Mouse (Mus musculus): ENCODE results near the gene Pde4d. TPM values are rescaled to one million over a fixed set of nuclear protein-coding genes. Genes with fewer than 3 reads are reported as not detected.

The Pde4d gene
- polyA plus RNA-seq, 1 experiment from 2014 or later, result 14.8 TPM

GRCm38 (mm10) chr13:109908386-109908785, 1458.6 kb downstream of the Pde4d start:
- H3K4me2 ChIP-seq (replicated peaks; ENCODE audit: low read depth, low read length), result no peak overlapping the region
- H3K36me3 ChIP-seq (ENCODE audit: control insufficient read depth, insufficient read depth, low read length), result no peaks in the 10 kb centered on the region
- no peaks in the 10 kb centered on the region for H3K9me3 ChIP-seq (ENCODE audit: control insufficient read depth, low read length)
- H3K9ac ChIP-seq (ENCODE audit: low read depth, low read length), result no peak overlapping the region
- no peaks in the 10 kb centered on the region for H3K4me1 ChIP-seq (ENCODE audit: control insufficient read depth, insufficient read depth, low read length)
- ATAC-seq (ENCODE audit: low FRiP score, low TSS enrichment), result no peak
- H3K27me3 ChIP-seq (ENCODE audit: control insufficient read depth, insufficient read depth, low read length), result no peaks in the 10 kb centered on the region
- no peak overlapping the region for H3K27ac ChIP-seq (ENCODE audit: low read depth, low read length)
- 69% methylated on average over 3 of the region's 3 CpGs for WGBS
- no peak overlapping the region for H3K4me3 ChIP-seq (ENCODE audit: low read length)

- Histone ChIP-seq H3K4me1 (ENCODE audit: control insufficient read depth, insufficient read depth, low read length) (no peaks in the 10 kb centered on the region), H3K9me3 (ENCODE audit: control insufficient read depth, low read length) (no peaks in the 10 kb centered on the region), H3K27ac (ENCODE audit: low read depth, low read length) (no peak overlapping the region), H3K27me3 (ENCODE audit: control insufficient read depth, insufficient read depth, low read length) (no peaks in the 10 kb centered on the region), H3K9ac (ENCODE audit: low read depth, low read length) (no peak overlapping the region), H3K4me3 (ENCODE audit: low read length) (no peak overlapping the region), H3K36me3 (ENCODE audit: control insufficient read depth, insufficient read depth, low read length) (no peaks in the 10 kb centered on the region), H3K4me2 (replicated peaks; ENCODE audit: low read depth, low read length) (no peak overlapping the region)
- ATAC-seq (ENCODE audit: low FRiP score, low TSS enrichment), result no peak
- 74% methylated on average over 8 of the region's 8 CpGs for WGBS
Measured at GRCm38 (mm10) chr13:109909111-109909510, 1459.4 kb downstream of the Pde4d start.

- no peak overlapping the region for H3K4me3 ChIP-seq (ENCODE audit: low read length)
Measured at GRCm38 (mm10) chr13:109910915-109911314, 1461.2 kb downstream of the Pde4d start.

GRCm38 (mm10) chr13:109912635-109913034, 1462.9 kb downstream of the Pde4d start:
- H3K4me1 ChIP-seq (ENCODE audit: control insufficient read depth, insufficient read depth, low read length), result peaks cover 9% of the 10 kb centered on the region
- no peak for ATAC-seq (ENCODE audit: low FRiP score, low TSS enrichment)

More at GRCm38 (mm10) chr13:109910915-109911314, 1461.2 kb downstream of the Pde4d start:
- H3K4me1 ChIP-seq (ENCODE audit: control insufficient read depth, insufficient read depth, low read length), result peaks cover 7% of the 10 kb centered on the region
- H3K27ac ChIP-seq (ENCODE audit: low read depth, low read length), result no peak overlapping the region
- H3K27me3 ChIP-seq (ENCODE audit: control insufficient read depth, insufficient read depth, low read length), result no peaks in the 10 kb centered on the region
- H3K4me2 ChIP-seq (replicated peaks; ENCODE audit: low read depth, low read length), result no peak overlapping the region
- 89% methylated on average over 8 of the region's 8 CpGs for WGBS
- no peaks in the 10 kb centered on the region for H3K9me3 ChIP-seq (ENCODE audit: control insufficient read depth, low read length)
- H3K9ac ChIP-seq (ENCODE audit: low read depth, low read length), result no peak overlapping the region
- H3K36me3 ChIP-seq (ENCODE audit: control insufficient read depth, insufficient read depth, low read length), result no peaks in the 10 kb centered on the region
- ATAC-seq (ENCODE audit: low FRiP score, low TSS enrichment), result no peak

GRCm38 (mm10) chr13:109914246-109914645, 1464.5 kb downstream of the Pde4d start:
- no peak overlapping the region for H3K27ac ChIP-seq (ENCODE audit: low read depth, low read length)
- no peak overlapping the region for H3K4me2 ChIP-seq (replicated peaks; ENCODE audit: low read depth, low read length)
- H3K4me3 ChIP-seq (ENCODE audit: low read length), result no peak overlapping the region
- WGBS, result 73% methylated on average over 13 of the region's 13 CpGs
- no peak for ATAC-seq (ENCODE audit: low FRiP score, low TSS enrichment)
- H3K27me3 ChIP-seq (ENCODE audit: control insufficient read depth, insufficient read depth, low read length), result no peaks in the 10 kb centered on the region
- H3K9ac ChIP-seq (ENCODE audit: low read depth, low read length), result no peak overlapping the region
- no peaks in the 10 kb centered on the region for H3K36me3 ChIP-seq (ENCODE audit: control insufficient read depth, insufficient read depth, low read length)
- H3K9me3 ChIP-seq (ENCODE audit: control insufficient read depth, low read length), result no peaks in the 10 kb centered on the region
- H3K4me1 ChIP-seq (ENCODE audit: control insufficient read depth, insufficient read depth, low read length), result peaks cover 9% of the 10 kb centered on the region

More at GRCm38 (mm10) chr13:109912635-109913034, 1462.9 kb downstream of the Pde4d start:
- no peaks in the 10 kb centered on the region for H3K9me3 ChIP-seq (ENCODE audit: control insufficient read depth, low read length)
- 84% methylated on average over 4 of the region's 4 CpGs for WGBS
- H3K36me3 ChIP-seq (ENCODE audit: control insufficient read depth, insufficient read depth, low read length), result no peaks in the 10 kb centered on the region
- no peak overlapping the region for H3K4me3 ChIP-seq (ENCODE audit: low read length)
- no peak overlapping the region for H3K27ac ChIP-seq (ENCODE audit: low read depth, low read length)
- H3K4me2 ChIP-seq (replicated peaks; ENCODE audit: low read depth, low read length), result no peak overlapping the region
- no peak overlapping the region for H3K9ac ChIP-seq (ENCODE audit: low read depth, low read length)
- no peaks in the 10 kb centered on the region for H3K27me3 ChIP-seq (ENCODE audit: control insufficient read depth, insufficient read depth, low read length)

- no peak overlapping the region for H3K4me2 ChIP-seq (replicated peaks; ENCODE audit: low read depth, low read length)
- H3K27me3 ChIP-seq (ENCODE audit: control insufficient read depth, insufficient read depth, low read length), result no peaks in the 10 kb centered on the region
- H3K9me3 ChIP-seq (ENCODE audit: control insufficient read depth, low read length), result no peaks in the 10 kb centered on the region
- 2% methylated on average over 5 of the region's 5 CpGs for WGBS
- H3K4me1 ChIP-seq (ENCODE audit: control insufficient read depth, insufficient read depth, low read length), result peaks cover 9% of the 10 kb centered on the region
- no peak overlapping the region for H3K9ac ChIP-seq (ENCODE audit: low read depth, low read length)
- ATAC-seq (ENCODE audit: low FRiP score, low TSS enrichment), result peak; percentile 87
- H3K36me3 ChIP-seq (ENCODE audit: control insufficient read depth, insufficient read depth, low read length), result no peaks in the 10 kb centered on the region
- H3K4me3 ChIP-seq (ENCODE audit: low read length), result no peak overlapping the region
- H3K27ac ChIP-seq (ENCODE audit: low read depth, low read length), result no peak overlapping the region
Measured at GRCm38 (mm10) chr13:109914846-109915245, 1465.1 kb downstream of the Pde4d start.

- Histone ChIP-seq H3K9ac (ENCODE audit: low read depth, low read length) (no peak overlapping the region), H3K27me3 (ENCODE audit: control insufficient read depth, insufficient read depth, low read length) (no peaks in the 10 kb centered on the region), H3K4me1 (ENCODE audit: control insufficient read depth, insufficient read depth, low read length) (peaks cover 9% of the 10 kb centered on the region), H3K9me3 (ENCODE audit: control insufficient read depth, low read length) (no peaks in the 10 kb centered on the region), H3K36me3 (ENCODE audit: control insufficient read depth, insufficient read depth, low read length) (no peaks in the 10 kb centered on the region), H3K4me3 (ENCODE audit: low read length) (no peak overlapping the region), H3K4me2 (replicated peaks; ENCODE audit: low read depth, low read length) (no peak overlapping the region), H3K27ac (ENCODE audit: low read depth, low read length) (no peak overlapping the region)
- 11% methylated on average over 7 of the region's 7 CpGs for WGBS
- peak; percentile 86 for ATAC-seq (ENCODE audit: low FRiP score, low TSS enrichment)
Measured at GRCm38 (mm10) chr13:109915501-109915900, 1465.8 kb downstream of the Pde4d start.

GRCm38 (mm10) chr13:109915964-109916363, 1466.2 kb downstream of the Pde4d start:
- no peak overlapping the region for H3K4me3 ChIP-seq (ENCODE audit: low read length)
- no peak overlapping the region for H3K4me2 ChIP-seq (replicated peaks; ENCODE audit: low read depth, low read length)
- H3K4me1 ChIP-seq (ENCODE audit: control insufficient read depth, insufficient read depth, low read length), result peaks cover 9% of the 10 kb centered on the region
- H3K27ac ChIP-seq (ENCODE audit: low read depth, low read length), result no peak overlapping the region
- H3K9ac ChIP-seq (ENCODE audit: low read depth, low read length), result no peak overlapping the region
- 30% methylated on average over 5 of the region's 5 CpGs for WGBS
- no peak for ATAC-seq (ENCODE audit: low FRiP score, low TSS enrichment)
- no peaks in the 10 kb centered on the region for H3K36me3 ChIP-seq (ENCODE audit: control insufficient read depth, insufficient read depth, low read length)
- no peaks in the 10 kb centered on the region for H3K9me3 ChIP-seq (ENCODE audit: control insufficient read depth, low read length)
- H3K27me3 ChIP-seq (ENCODE audit: control insufficient read depth, insufficient read depth, low read length), result no peaks in the 10 kb centered on the region

- H3K27ac ChIP-seq (ENCODE audit: low read depth, low read length), result no peak overlapping the region
- no peaks in the 10 kb centered on the region for H3K9me3 ChIP-seq (ENCODE audit: control insufficient read depth, low read length)
- WGBS, result 81% methylated on average over 10 of the region's 10 CpGs
- no peak overlapping the region for H3K4me3 ChIP-seq (ENCODE audit: low read length)
- no peak overlapping the region for H3K9ac ChIP-seq (ENCODE audit: low read depth, low read length)
- H3K4me1 ChIP-seq (ENCODE audit: control insufficient read depth, insufficient read depth, low read length), result peaks cover 9% of the 10 kb centered on the region
- H3K27me3 ChIP-seq (ENCODE audit: control insufficient read depth, insufficient read depth, low read length), result no peaks in the 10 kb centered on the region
- ATAC-seq (ENCODE audit: low FRiP score, low TSS enrichment), result no peak
- H3K36me3 ChIP-seq (ENCODE audit: control insufficient read depth, insufficient read depth, low read length), result no peaks in the 10 kb centered on the region
- H3K4me2 ChIP-seq (replicated peaks; ENCODE audit: low read depth, low read length), result no peak overlapping the region
Measured at GRCm38 (mm10) chr13:109917551-109917950, 1467.8 kb downstream of the Pde4d start.

All from kidney, embryonic 14.5 days (tissue).